ENCODE assay signal across 8 mouse cellular contexts in the genomic region with DNA sequence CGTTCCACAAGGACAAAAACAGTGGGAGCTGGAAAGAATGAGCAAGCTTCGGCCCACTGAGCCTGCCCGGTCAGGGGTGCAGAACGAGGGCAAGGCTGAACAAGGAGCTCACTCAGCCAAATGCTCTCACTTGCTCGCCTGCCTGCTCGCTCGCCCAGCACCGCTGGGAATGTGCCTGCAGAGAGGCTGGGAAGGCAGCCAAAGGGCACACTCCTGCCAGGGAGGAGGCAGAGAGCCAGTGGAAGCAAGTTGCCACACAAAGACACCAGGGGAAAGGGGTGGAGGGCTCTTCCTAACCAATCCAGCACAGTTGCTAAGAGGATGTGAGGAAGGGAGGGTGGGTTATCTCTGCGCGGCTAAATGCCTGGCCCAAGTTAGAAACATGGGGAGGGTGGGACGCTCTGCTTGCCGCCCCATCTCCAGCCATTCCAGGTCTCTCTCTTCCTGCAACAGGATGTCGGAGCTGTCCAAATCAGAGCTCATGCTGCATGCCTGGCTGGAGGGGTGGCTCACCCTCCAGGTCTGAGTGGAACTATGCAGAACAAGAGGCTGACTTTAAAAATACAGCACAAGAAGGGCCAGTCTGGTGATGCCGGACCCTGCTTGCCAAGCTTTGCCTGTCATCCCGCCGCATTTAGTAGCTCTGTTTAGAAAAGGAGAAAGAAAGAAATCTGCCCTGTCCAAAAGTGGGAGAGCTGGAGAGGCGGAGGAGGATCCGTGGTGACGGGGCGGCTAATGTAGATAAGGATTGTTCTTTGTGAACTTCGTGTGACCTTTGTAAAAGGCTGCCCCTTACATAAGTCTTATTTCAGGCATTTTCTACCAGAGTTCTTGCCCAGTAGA.
DNase-seq lines count a peak whose midpoint lies in the region; ATAC-seq and TF ChIP-seq lines count a peak whose summit lies in the region.

No protein-coding gene starts in this region.

- no peak for TF ChIP-seq CTCF in heart, postnatal 0 days (IDR thresholded peaks at IDR 0.05; ENCODE audit: low read depth)

- H3K27me3 ChIP-seq in forebrain, embryonic 15.5 days, result no peaks in the 10 kb centered on the region
- H3K27me3 ChIP-seq in heart, postnatal 0 days (ENCODE audit: control insufficient read depth, insufficient read depth, low read length), result no peaks in the 10 kb centered on the region
- peaks cover 22% of the 10 kb centered on the region for H3K27me3 ChIP-seq in liver, embryonic 13.5 days
- H3K27me3 ChIP-seq in neural tube, embryonic 15.5 days (replicated peaks), result no peaks in the 10 kb centered on the region

- no peaks in the 10 kb centered on the region for H3K9me3 ChIP-seq in forebrain, embryonic 15.5 days
- no peaks in the 10 kb centered on the region for H3K9me3 ChIP-seq in heart, postnatal 0 days (replicated peaks; ENCODE audit: control insufficient read depth, low read length)
- H3K9me3 ChIP-seq in liver, embryonic 13.5 days (replicated peaks), result 0 out of 2 replicates have a peak, but pooled peaks cover 4% of the 10 kb centered on the region
- no peaks in the 10 kb centered on the region for H3K9me3 ChIP-seq in neural tube, embryonic 15.5 days (replicated peaks)

- H3K4me1 ChIP-seq in forebrain, embryonic 15.5 days, result peaks cover 71% of the 10 kb centered on the region
- H3K4me1 ChIP-seq in heart, postnatal 0 days (ENCODE audit: control insufficient read depth, insufficient read depth), result peaks cover 58% of the 10 kb centered on the region
- peaks cover 24% of the 10 kb centered on the region for H3K4me1 ChIP-seq in liver, embryonic 13.5 days (replicated peaks)
- H3K4me1 ChIP-seq in neural tube, embryonic 15.5 days, result peaks cover 50% of the 10 kb centered on the region

- H3K27ac ChIP-seq in forebrain, embryonic 15.5 days (replicated peaks), result peak overlapping the region; percentile 76
- peak overlapping the region; percentile 92 for H3K27ac ChIP-seq in heart, postnatal 0 days (ENCODE audit: low read depth)
- H3K27ac ChIP-seq in liver, embryonic 13.5 days, result no peak overlapping the region
- H3K27ac ChIP-seq in neural tube, embryonic 15.5 days (replicated peaks), result peak overlapping the region; percentile 84

- DNase-seq in 3134 (ENCODE audit: extremely low read depth, insufficient read length, low spot score), result peak; percentile 83
- DNase-seq in cerebellum, adult 11 months, result peak; percentile 93
- peak; percentile 95 for DNase-seq in heart, postnatal 0 days (ENCODE audit: low spot score)
- peak; percentile 81 to 90 for DNase-seq in kidney, postnatal 4 days
- no peak for DNase-seq in liver, embryonic 13.5 days
- DNase-seq in urinary bladder, postnatal 36 days (ENCODE audit: low spot score in 2 of 2), result peak; percentile 48 to 86

- WGBS in forebrain, embryonic 15.5 days, result 6% methylated on average over 21 of the region's 21 CpGs
- 2% methylated on average over 21 of the region's 21 CpGs for WGBS in heart, postnatal 0 days
- 19% methylated on average over 21 of the region's 21 CpGs for WGBS in liver, embryonic 13.5 days (ENCODE audit: insufficient replicate concordance)
- WGBS in neural tube, embryonic 15.5 days, result 17% methylated on average over 21 of the region's 21 CpGs

- H3K4me2 ChIP-seq in forebrain, embryonic 15.5 days (replicated peaks), result peak overlapping the region; percentile 35
- peak overlapping the region; percentile 57 for H3K4me2 ChIP-seq in heart, postnatal 0 days (ENCODE audit: low read depth, low read length)
- H3K4me2 ChIP-seq in liver, embryonic 13.5 days, result peak overlapping the region; percentile 26; the same call in 1 of the 2 replicates
- peak overlapping the region; percentile 51 for H3K4me2 ChIP-seq in neural tube, embryonic 15.5 days

- H3K36me3 ChIP-seq in forebrain, embryonic 15.5 days, result no peaks in the 10 kb centered on the region
- no peaks in the 10 kb centered on the region for H3K36me3 ChIP-seq in heart, postnatal 0 days (replicated peaks; ENCODE audit: control insufficient read depth, insufficient read depth, low read length)
- no peaks in the 10 kb centered on the region for H3K36me3 ChIP-seq in liver, embryonic 13.5 days
- no peaks in the 10 kb centered on the region for H3K36me3 ChIP-seq in neural tube, embryonic 15.5 days

- peak overlapping the region; percentile 5; the same call in 1 of the 2 replicates for H3K9ac ChIP-seq in forebrain, embryonic 15.5 days (replicated peaks)
- 0 out of 2 replicates have a peak overlapping the region, but pooled peaks have one; percentile 4 for H3K9ac ChIP-seq in heart, postnatal 0 days (replicated peaks; ENCODE audit: low read depth, low read length)
- H3K9ac ChIP-seq in liver, embryonic 13.5 days, result no peak overlapping the region
- no peak overlapping the region; the same call in 1 of the 2 replicates for H3K9ac ChIP-seq in neural tube, embryonic 15.5 days (replicated peaks)

- peak; percentile 86 for ATAC-seq in forebrain, embryonic 15.5 days (replicated peaks)
- ATAC-seq in heart, postnatal 0 days (ENCODE audit: insufficient read depth, low read depth), result peak; percentile 91
- 0 out of 2 replicates have a peak, but pooled peaks have one; percentile 31 for ATAC-seq in liver, embryonic 13.5 days (ENCODE audit: low read depth)
- ATAC-seq in neural tube, embryonic 15.5 days (ENCODE audit: low FRiP score), result peak; percentile 86

- H3K4me3 ChIP-seq in forebrain, embryonic 15.5 days, result peak overlapping the region; percentile 8; the same call in 1 of the 2 replicates
- H3K4me3 ChIP-seq in heart, postnatal 0 days (ENCODE audit: low read depth, low read length), result peak overlapping the region; percentile 30
- H3K4me3 ChIP-seq in liver, embryonic 13.5 days (replicated peaks), result no peak overlapping the region
- H3K4me3 ChIP-seq in neural tube, embryonic 15.5 days (replicated peaks), result 0 out of 2 replicates have a peak overlapping the region, but pooled peaks have one; percentile 6

- TF ChIP-seq EP300 in heart, postnatal 0 days (IDR thresholded peaks at IDR 0.05; ENCODE audit: low read depth), result peak; percentile 91

Comparison
In these comparisons a context has a peak if more than half of its experiments do, and no peak if none do; other contexts are left out.
1. ATAC-seq: peak in every context shown above with its lines; median percentile 91 in heart, postnatal 0 days; 86 in forebrain, embryonic 15.5 days; 86 in neural tube, embryonic 15.5 days; 31 in liver, embryonic 13.5 days.
2. H3K9ac ChIP-seq: peak in forebrain, embryonic 15.5 days (single experiment) and heart, postnatal 0 days (single experiment); none in liver, embryonic 13.5 days (single experiment) and neural tube, embryonic 15.5 days (single experiment).
3. Peak in every context shown above with its lines, with median percentiles within 50 percentile points of each other: H3K4me2 ChIP-seq.